ENCODE assay signal across 16 mouse cellular contexts in genomic region chrX:10000718-10001117, GRCm38 (mm10).
"Had no signal": no experiment of that assay in that cellular context is flagged by ENCODE, and none has a peak within 500 bp of the region (broad histone marks: within the 10 kb centered on the region; RNA-seq: fewer than 3 reads in every experiment).

No protein-coding gene starts in this region.

- H3K4me2 ChIP-seq: neural tube, embryonic 12.5 days; neural tube, embryonic 13.5 days; neural tube, embryonic 15.5 days; stomach, embryonic 15.5 days had no signal

- H3K4me1 ChIP-seq: neural tube, embryonic 12.5 days; neural tube, embryonic 13.5 days; neural tube, embryonic 15.5 days; stomach, embryonic 15.5 days had no signal

- H3K27me3 ChIP-seq: neural tube, embryonic 12.5 days; neural tube, embryonic 13.5 days; neural tube, embryonic 15.5 days; stomach, embryonic 15.5 days had no signal

- H3K27ac ChIP-seq: neural tube, embryonic 12.5 days; neural tube, embryonic 13.5 days; neural tube, embryonic 15.5 days; stomach, embryonic 15.5 days had no signal

- H3K9ac ChIP-seq: neural tube, embryonic 12.5 days; neural tube, embryonic 13.5 days; neural tube, embryonic 15.5 days; stomach, embryonic 15.5 days had no signal

- DNase-seq: retina, postnatal 1 day; right cerebral cortex, adult 18-20 months; right cerebral cortex, postnatal 14 days; right cerebral cortex, postnatal 25 days; right cerebral cortex, postnatal 4 days; spleen, adult 18-20 months; thymus, adult 18-20 months; thymus, adult 2 months; thymus, postnatal 14 days; thymus, postnatal 25 days; thymus, postnatal 36 days; thymus, postnatal 4 days had no signal

- H3K36me3 ChIP-seq: neural tube, embryonic 12.5 days; neural tube, embryonic 13.5 days; neural tube, embryonic 15.5 days; stomach, embryonic 15.5 days had no signal

- H3K4me3 ChIP-seq: neural tube, embryonic 12.5 days; neural tube, embryonic 13.5 days; neural tube, embryonic 15.5 days; stomach, embryonic 15.5 days had no signal

- H3K9me3 ChIP-seq: neural tube, embryonic 12.5 days; neural tube, embryonic 13.5 days; neural tube, embryonic 15.5 days; stomach, embryonic 15.5 days had no signal
